Mouse (Mus musculus): Measurements from ENCODE around the gene Tex46. TPM values are rescaled to one million over a fixed set of nuclear protein-coding genes. Genes with fewer than 3 reads are reported as not detected.

Tex46 gene
- total and polyA plus RNA-seq, 3 experiments = not detected

- no peak for DNase-seq (ENCODE audit: extremely low read depth)
- in situ Hi-C loops (cut with MboI; ENCODE audit: low pct_ligation_motif_present, low pct_unique_long_range_greater_than_20kb, low sequenced_read_pairs) (no loop called here), dilution Hi-C loops (cut with MboI; ENCODE audit: extremely low pct_ligation_motif_present, extremely low pct_unique_long_range_greater_than_20kb, low sequenced_read_pairs) (no loop called here)
- Histone ChIP-seq H3K4me2 (ENCODE audit: insufficient read depth, low read depth, poor library complexity, severe bottlenecking) (no peak overlapping the region), H3K79me2 (replicated peaks; ENCODE audit: control insufficient read depth, extremely low read depth, insufficient read depth, poor library complexity, severe bottlenecking) (no peaks in the 10 kb centered on the region), H3K36me3 (replicated peaks in 1 of 2; ENCODE audit: control insufficient read depth in 1 of 2, insufficient read depth in 1 of 2, low read length in 1 of 2) (no peaks in the 10 kb centered on the region), H3K4me1 (ENCODE audit: control insufficient read depth in 1 of 2, insufficient read depth in 2 of 2) (no peaks in the 10 kb centered on the region), H3K9ac (ENCODE audit: insufficient read depth, low read depth) (no peak overlapping the region), H3K27me3 (replicated peaks) (peaks cover 76% of the 10 kb centered on the region), H3K4me3 (replicated peaks in 1 of 3; ENCODE audit: low read depth in 2 of 3, low read length in 2 of 3, poor library complexity in 1 of 3) (no peak overlapping the region), H3K9me3 (replicated peaks; ENCODE audit: low read length) (no peaks in the 10 kb centered on the region), H3K27ac (ENCODE audit: insufficient read depth, low read depth) (no peak overlapping the region)
- TF ChIP-seq ELF1 (IDR thresholded peaks at IDR 0.05; ENCODE audit: low read depth, low read length) (no peak), HCFC1 (IDR thresholded peaks at IDR 0.05; ENCODE audit: low read depth, low read length) (no peak), RAD21 (IDR thresholded peaks at IDR 0.05; ENCODE audit: low read depth, low read length) (no peak), EP300 (IDR thresholded peaks at IDR 0.05; ENCODE audit: low read length) (no peak), SMC3 (IDR thresholded peaks at IDR 0.05; ENCODE audit: low read depth, low read length) (no peak)
Measured at GRCm38 (mm10) chr4:136652528-136652910, 42.3 kb downstream of the Tex46 start.

DNA sequence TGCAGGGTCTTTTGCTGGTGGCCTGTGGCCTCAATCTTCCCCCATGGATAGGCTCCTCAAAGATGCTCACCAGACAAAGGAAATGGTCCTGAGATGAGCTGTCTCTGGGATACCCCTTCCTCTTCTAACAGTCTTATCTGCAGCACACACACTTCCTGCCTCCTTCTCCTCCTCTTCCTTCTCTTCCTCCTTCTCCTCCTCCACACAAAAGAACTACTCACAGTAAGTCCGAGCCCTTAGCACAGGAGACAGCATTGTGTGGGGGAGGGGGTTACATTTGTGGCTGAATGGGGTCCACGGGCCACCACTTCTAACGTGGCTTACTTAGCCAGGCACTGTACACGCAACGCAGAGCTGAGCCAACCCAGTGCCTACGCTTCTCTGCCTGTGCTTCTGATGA, 42.8 kb downstream of the Tex46 start:
- no peak overlapping the region for H3K27ac ChIP-seq (ENCODE audit: insufficient read depth, low read depth)
- no peak overlapping the region for H3K4me2 ChIP-seq (ENCODE audit: insufficient read depth, low read depth, poor library complexity, severe bottlenecking)
- no peaks in the 10 kb centered on the region for H3K79me2 ChIP-seq (replicated peaks; ENCODE audit: control insufficient read depth, extremely low read depth, insufficient read depth, poor library complexity, severe bottlenecking)
- dilution Hi-C loops (cut with MboI; ENCODE audit: extremely low pct_ligation_motif_present, extremely low pct_unique_long_range_greater_than_20kb, low sequenced_read_pairs) = no loop called here
- H3K27me3 ChIP-seq (replicated peaks) = peaks cover 75% of the 10 kb centered on the region
- 0 out of 4 replicates have a peak, but pooled peaks cover 0 to 3% of the 10 kb centered on the region in 2 experiments for H3K4me1 ChIP-seq (ENCODE audit: control insufficient read depth in 1 of 2, insufficient read depth in 2 of 2)
- no peaks in the 10 kb centered on the region for H3K9me3 ChIP-seq (replicated peaks; ENCODE audit: low read length)
- no peak for TF ChIP-seq ELF1 (IDR thresholded peaks at IDR 0.05; ENCODE audit: low read depth, low read length)
- TF ChIP-seq IRF4 (IDR thresholded peaks at IDR 0.05; ENCODE audit: low read depth, low read length) = no peak
- TF ChIP-seq MEF2A (IDR thresholded peaks at IDR 0.05; ENCODE audit: borderline replicate concordance, low read depth, low read length) = no peak
- no peak for TF ChIP-seq JUND (conservative IDR thresholded peaks at IDR 0.05; ENCODE audit: low read depth, low read length)
- no peak for TF ChIP-seq JUN (IDR thresholded peaks at IDR 0.05; ENCODE audit: insufficient read depth, low read depth, low read length)
- TF ChIP-seq POLR2AphosphoS2 (IDR thresholded peaks at IDR 0.05; ENCODE audit: low read depth, low read length) = no peak
- TF ChIP-seq USF1 (IDR thresholded peaks at IDR 0.05; ENCODE audit: low read depth, low read length) = no peak
- TF ChIP-seq BHLHE40 (IDR thresholded peaks at IDR 0.05; ENCODE audit: low read depth, low read length) = no peak
- TF ChIP-seq EP300 (IDR thresholded peaks at IDR 0.05; ENCODE audit: low read length) = no peak
- no peak for TF ChIP-seq MYC (IDR thresholded peaks at IDR 0.05; ENCODE audit: low read depth, low read length)
- TF ChIP-seq RCOR1 (conservative IDR thresholded peaks at IDR 0.05; ENCODE audit: low read depth, low read length) = no peak
- no peak for TF ChIP-seq MAFK (IDR thresholded peaks at IDR 0.05; ENCODE audit: insufficient replicate concordance, low read length)
- TF ChIP-seq ZMIZ1 (IDR thresholded peaks at IDR 0.05; ENCODE audit: low read depth, low read length) = no peak
- TF ChIP-seq ZNF384 (IDR thresholded peaks at IDR 0.05; ENCODE audit: low read depth, low read length) = no peak
- no peak for TF ChIP-seq HCFC1 (IDR thresholded peaks at IDR 0.05; ENCODE audit: low read depth, low read length)
- no peak for TF ChIP-seq CHD1 (IDR thresholded peaks at IDR 0.05; ENCODE audit: low read depth, low read length)
- no peaks in the 10 kb centered on the region for H3K36me3 ChIP-seq (replicated peaks in 1 of 2; ENCODE audit: control insufficient read depth in 1 of 2, insufficient read depth in 1 of 2, low read length in 1 of 2)
- H3K4me3 ChIP-seq (replicated peaks in 1 of 3; ENCODE audit: low read depth in 2 of 3, low read length in 2 of 3, poor library complexity in 1 of 3) = no peak overlapping the region
- no peak for DNase-seq (ENCODE audit: extremely low read depth)
- no peak overlapping the region for H3K9ac ChIP-seq (ENCODE audit: insufficient read depth, low read depth)
- in situ Hi-C loops (cut with MboI; ENCODE audit: low pct_ligation_motif_present, low pct_unique_long_range_greater_than_20kb, low sequenced_read_pairs) = no loop called here

Data from CH12.LX (cell line).